Mouse (Mus musculus) natural killer cell, adult 2 months (primary cell): ENCODE measurements at regions not wholly inside any gene's neighbourhood (a gene's known extent, or its start where the extent isn't known, plus 50 kb on each side); places are given as distances from the start of the nearest gene placed in this dataset.
"Not testable (repeated sequence)": the region's sequence is repeated elsewhere in the genome, so short reads cannot be mapped to it uniquely, and the experiment has no call there.

Source experiments
- DNase-seq, 2 experiments: peaks; one replicate each; pipeline ENCODE4 v3.0.0; 2022; ENCODE audit warnings: low spot score in 2 of 2

DNA sequence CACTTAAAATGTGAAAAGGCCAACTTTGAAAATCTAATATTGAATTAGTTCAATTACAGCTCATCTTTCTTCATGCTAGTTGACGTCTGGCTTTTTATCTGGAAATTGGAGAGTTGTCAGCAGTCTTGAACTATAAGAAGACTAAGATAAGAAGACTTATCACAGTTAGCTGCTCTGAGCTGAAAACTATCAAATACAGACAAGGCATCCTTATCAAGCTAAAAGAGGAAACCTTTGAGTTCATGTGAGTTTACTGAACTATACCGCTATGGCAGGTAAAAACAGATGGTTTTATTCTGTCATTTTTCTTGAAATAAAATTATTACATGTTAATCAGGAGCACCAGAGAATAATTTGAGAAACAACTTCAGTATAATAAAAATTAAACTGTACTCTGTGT lies 735.2 kb upstream of the Marcks start:
- DNase-seq: no peak

DNA sequence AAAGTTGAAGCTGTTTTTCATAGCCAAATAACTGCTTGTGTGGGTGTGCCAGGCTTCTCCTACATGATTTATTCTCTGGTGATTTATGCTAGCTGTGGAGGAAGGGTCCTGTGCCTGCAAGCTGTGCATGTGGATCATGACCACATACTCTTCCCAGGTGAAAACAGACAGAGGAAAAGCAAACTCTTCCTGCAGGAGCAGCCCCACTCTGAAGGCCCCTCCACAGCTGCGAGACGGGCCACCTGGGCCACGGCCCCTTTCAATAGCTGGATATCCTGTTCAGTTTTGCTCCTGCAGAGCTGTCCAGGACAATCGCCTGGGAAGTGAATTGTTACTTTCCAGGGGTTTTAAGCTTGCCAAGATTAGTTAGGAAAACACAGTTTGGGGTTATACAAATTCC lies 722.3 kb upstream of the Marcks start:
- no peak for DNase-seq

DNA sequence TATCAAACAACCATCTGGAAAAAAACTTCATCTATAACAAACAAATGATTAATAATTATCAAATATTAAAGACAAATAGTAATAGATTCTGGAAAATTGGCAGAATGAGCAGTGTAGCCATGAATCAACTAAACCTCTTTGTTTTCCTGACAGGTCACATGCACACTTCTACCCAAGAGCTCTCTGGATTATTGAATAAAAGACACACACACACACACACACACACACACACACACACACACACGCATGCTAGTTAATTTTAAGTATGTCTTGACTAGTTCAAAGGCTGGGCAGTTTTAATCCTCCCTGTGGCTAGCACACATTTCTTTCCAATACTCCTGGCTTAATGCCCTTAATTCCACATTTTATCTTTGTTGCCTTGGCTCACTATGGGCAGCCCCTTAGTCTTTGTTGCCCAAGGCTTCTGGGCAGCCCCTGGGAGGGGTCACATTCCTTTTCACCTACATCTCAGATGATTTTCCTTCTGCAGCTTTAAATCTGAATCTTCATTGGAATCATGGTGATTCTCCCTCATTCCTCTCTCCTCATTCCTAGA lies 710.6 kb upstream of the Marcks start:
- DNase-seq: no peak

DNA sequence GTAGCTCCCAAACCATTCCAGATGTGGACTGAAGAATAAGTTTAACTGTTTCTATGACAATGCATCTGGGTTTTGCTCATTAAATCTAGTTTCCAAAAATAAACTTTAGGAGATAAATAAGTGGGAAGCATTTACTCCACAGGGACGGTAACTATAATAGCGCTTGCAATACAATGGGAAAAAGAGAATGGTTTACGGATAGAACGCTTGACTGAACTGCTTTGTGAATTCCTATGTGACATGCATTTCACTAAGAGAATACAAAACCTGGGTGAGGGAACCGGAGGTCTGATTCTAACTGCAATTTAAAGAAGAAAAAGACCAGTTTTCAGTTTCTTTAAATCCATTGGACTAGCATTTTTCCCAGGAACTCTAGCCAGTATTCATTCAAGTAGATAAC lies 704.1 kb upstream of the Marcks start:
- DNase-seq: no peak

DNA sequence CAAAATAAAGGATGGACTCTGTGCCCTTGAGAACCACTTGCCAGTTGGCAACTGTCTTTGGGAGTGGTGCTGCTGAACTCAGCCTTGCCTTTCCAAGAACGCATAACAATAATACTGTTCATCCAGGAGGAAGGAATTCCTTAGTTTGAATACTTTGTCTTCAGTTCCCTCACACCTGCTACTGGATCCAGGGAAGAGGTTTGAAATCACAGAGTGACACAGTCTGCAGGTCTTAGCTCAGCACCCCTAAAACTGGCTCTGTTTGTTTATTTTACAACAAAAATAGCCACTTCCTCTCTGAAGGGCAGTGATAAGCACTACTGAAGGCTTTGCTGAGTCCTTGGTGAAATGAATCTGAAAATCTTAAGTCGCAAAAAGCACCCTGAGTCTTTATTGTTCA lies 703.1 kb upstream of the Marcks start:
- DNase-seq: no peak

DNA sequence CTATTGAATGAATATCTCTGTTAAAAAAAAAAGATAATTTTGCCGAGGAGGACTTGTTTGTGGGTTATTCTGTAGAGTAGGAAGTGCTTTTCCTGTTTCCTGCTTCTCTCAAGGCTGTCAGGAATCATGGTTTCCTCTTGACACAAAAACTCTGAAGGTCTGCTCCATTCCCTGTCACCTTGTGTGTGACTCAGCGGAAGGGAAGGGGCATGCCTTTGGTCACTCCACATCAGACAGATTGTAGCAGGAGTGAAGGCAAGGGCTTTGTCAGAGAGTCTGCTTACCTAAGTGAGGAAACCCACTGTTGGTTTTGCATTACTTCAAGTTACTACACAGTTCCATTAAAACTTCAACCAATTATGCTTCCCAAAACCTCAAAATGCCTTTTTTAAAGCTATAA lies 699.0 kb upstream of the Marcks start:
- DNase-seq: no peak

DNA sequence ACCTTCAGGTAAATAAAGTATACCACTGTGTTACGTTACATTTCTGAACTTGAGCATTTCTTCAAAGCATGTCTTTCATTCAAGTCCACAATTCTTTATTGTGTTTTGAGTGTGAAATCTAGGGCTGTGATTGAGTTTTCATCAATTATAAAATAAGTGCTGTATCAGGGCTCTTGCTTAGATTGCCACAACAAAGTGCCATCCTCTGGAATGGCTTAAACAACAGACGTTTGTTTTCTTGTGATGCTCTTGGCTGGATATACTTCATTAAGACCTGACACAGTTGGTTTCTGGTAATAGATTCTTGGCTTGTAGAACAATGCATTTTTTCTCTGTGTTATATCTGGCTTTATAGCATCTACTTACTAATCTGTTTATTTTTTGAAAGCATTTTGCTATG lies 674.3 kb upstream of the Marcks start:
- DNase-seq: no peak

DNA sequence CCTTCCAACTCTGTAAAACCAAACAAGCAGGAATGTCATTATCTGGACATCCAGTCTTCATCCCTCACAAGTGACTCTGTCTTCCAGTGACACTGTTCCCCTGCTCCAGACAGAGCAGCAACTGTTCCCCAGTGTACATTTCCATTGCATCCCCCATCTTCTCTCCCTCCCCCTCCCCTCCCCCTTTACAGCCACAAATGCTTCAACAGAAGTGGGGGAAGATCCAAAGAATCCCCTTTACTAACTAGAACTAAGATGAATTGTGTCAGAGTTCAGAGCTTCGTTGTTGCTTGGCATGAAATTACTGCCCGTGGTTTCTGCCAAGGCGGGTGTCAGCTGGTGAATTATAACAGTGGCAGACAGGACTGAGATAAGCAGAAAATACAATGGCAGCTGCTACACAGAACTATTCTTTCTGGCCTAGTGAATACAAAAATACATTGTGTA lies 673.7 kb upstream of the Marcks start:
- DNase-seq: no peak

DNA sequence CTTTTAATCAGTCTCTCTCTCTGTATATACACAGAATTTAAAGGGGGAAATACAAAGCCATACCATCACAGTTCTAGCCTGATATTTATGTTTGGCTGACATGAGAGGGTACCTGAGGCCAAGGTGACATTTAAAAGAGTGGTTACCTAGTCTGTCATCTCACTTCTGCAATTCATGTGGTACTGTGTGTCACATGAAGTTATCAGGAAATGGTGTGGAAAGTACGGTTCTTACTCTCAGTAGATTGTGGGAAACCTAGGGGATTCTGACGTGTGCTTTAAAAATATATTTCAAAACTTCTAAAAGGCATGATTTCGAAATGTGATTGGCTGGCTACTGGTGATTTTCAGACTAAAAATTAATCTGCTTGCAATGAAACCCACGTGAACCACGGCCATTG lies 673.1 kb upstream of the Marcks start:
- DNase-seq: no peak

DNA sequence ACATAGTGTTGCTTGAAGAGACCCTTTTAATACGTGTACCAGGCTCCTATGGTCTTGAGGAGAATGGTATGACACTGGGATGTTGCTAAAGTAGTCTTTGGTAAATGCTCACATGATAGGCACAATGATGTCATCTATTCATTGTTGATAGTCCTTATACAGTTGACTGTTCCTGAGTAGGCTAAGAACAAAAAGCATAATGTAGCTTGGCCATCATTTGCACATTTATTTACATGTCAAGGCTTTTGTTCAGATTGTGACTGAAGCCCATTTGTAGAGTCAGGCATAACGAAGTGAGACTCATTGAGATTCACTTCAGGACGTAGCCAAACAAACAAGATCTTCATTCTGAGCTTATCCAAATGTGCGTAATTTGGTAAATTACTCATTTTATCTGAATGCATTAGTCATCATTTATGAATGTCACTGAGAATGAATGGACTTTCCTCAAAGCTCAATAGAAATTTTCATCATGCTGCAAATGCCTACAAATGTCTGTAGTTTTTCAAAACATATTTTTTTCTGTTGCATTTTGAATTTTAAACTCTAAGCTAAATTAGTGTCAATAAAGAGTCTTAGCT lies 664.6 kb upstream of the Marcks start:
- no peak for DNase-seq

DNA sequence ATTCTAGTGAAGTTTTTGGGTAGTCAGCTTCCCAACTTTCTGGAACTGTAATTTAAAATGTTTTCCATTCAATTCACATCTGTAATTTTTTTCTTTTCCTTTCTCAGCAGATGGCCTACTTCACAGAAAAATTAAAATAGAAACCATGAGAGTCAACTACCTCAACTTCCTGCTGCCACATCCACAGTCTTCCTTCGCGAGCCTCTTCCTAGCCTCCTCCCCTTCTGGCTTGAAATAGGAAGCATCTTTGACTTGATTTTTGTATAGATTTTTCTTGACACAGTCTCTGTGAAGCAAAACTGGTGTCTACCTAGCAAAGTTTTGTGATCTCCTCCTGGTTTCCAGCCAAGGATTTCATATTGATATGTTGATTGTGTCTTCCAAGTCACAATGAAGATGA lies 660.7 kb upstream of the Marcks start:
- DNase-seq: no peak

DNA sequence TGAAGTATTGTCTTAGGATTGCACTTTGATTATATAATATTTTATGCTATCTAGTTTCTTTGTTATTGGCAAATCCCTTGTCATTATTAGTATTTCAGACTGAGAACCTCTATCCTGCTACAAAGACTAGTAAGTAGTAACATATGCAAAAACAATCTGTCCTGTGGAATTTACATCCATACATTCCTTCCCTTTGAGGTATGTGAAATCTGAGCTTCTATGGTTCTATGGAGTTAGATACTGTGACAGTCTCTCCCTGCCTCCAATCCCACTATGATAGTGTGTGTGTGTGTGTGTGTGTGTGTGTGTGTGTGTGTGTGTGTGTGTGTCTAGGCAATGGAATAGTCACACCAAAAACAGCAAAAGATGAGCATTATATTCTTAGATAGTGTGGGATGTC lies 659.6 kb upstream of the Marcks start:
- DNase-seq: no peak

DNA sequence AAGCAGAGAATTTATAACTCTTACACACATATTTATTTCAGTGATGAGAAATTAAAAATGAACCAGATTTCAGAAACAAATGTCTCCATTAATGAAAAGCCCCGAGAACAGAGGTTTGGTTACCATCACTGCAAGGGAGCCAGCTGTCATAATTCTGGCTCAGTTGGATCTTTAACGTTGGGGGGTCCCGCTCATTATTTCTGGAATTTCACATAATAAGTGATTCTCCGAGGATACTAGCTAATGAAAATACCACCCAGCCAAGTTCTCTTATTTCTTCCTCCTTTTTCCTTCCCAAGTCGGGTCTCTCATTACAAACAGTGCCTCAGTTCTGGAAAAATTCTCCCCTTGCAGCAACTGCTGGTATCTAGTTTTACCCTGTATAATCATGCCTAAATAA lies 659.0 kb upstream of the Marcks start:
- DNase-seq: no peak

DNA sequence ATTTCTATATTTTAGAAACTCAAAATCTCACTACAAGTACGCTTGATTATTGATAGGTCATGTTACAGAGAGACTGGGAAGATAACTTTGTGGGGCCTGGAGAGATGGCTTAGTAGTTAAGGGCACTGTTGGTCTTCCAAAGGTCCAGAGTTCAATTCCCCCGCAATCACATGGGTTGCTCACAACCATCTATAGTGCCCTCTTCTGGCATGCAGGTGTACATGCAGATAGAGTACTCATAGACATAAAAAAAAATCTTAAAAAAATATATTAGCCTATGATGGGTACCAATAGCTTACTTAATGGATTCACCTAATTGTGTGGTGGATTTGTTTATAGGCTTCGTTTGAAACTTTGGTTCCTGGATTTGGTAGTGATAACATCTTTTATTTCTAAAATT lies 654.2 kb upstream of the Marcks start:
- DNase-seq: no peak

DNA sequence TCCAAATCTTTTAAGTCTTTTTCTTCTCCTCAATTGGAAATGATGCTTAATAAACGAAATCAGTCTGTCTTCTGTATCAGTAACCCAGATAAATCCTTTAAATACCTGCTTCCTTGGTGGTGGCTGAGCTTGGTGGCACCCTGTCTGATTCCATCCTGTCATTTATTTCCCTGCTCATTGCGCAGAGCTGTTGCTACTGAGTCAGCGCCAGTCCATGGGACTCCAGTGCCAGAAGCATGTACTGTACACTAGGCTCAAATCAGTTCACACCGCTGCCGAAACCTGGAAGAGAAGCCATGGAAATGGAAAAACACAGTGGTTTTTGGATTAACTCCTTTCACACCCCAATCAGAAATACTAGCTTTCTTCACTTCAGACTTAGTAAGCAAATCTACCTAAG lies 649.3 kb upstream of the Marcks start:
- DNase-seq: no peak

DNA sequence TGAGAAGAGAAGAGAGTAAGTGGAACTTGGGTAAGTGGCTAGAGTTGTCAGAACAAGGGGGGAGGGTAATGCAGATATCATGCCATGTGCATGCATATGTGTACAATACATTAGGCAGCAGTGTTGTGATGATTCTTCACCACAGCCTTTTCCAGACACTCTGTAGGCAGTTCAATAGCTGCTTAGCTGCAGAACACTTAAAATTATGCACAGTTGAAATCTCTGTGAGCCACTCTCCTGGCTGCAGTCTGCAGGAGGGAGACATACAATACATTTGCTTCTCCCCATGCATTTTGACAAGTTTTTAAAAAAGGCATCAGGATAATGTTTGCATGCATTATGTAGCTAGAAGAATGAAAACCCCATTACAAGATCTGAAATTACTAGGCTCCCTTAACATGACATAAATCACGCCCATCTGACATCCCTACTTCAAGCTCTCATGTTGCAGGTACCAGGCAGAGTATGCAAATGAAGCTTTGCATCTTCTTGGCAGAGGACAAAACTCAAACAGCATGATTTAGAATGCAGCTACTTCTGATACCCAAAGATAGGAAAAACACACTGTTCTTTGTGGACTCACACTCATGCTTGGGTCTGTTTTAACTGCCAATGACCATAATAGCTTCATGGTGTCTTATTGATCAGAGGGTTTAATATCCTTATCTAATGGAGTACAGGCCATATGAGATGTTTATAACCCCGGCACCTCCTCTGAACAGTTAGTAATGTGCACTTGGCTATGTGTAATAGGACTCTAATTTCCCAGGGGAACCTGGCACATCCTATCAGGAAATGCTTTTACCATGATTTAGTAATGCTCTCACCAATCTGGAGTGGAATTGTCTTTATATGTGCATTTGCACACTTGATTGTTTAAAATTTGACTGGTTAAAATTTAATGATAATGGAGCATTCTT lies 640.9 kb upstream of the Marcks start:
- DNase-seq: no peak

DNA sequence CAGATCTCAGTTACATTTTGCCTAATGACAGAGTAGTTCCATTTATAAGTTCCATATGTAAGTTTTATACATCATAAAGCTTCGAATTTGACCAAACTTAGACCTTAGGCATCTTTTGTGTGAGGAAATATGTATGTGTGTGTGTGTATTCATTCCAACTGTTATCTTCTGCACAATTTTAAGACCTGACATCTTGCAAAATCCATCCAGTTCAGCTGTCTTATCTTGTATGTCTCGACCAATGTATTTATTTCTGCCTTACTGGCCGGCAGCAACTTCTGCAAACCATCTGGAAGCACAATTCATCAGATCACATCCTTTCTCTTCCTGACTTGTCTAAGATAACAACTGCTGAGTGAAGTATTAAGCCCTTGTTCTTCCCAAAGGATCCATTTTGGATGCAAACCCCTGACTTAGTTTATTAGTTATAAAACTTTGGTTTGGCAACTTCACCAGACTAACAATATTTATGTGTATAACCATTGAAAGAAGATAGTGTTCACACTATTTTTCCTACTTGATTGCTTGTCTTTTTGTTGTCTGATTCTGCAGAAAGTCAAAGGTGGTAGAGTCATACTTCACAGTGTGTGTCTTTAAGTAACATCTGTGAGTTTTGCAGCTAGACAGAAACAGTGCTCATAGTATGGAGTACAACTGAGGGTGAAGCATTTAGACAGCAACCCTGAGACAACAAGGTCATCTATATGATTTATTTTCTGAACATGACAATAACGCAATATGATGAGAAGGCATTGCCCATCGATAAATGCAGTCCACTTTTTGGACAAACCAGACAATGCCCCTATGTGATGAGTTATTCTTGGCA lies 622.0 kb upstream of the Marcks start:
- no peak for DNase-seq

DNA sequence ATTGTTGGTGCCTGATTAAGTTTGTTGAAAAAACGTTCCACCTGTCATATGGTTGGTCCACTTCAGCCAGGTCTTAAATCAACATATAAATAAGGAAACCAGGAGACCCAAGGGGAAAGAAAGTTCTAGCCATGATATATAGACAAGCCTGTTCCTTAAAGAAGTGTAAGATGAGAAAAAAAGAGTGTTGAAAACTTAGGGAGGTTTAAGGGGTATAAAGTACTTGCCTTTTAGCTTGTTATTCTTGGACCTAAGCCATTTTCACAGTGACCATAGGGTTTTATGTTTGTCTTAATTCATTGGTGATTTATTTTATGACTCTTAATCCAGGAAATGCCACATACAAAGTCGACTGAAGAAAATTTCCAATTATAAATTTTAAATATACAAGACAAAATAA lies 602.9 kb upstream of the Marcks start:
- DNase-seq: no peak

DNA sequence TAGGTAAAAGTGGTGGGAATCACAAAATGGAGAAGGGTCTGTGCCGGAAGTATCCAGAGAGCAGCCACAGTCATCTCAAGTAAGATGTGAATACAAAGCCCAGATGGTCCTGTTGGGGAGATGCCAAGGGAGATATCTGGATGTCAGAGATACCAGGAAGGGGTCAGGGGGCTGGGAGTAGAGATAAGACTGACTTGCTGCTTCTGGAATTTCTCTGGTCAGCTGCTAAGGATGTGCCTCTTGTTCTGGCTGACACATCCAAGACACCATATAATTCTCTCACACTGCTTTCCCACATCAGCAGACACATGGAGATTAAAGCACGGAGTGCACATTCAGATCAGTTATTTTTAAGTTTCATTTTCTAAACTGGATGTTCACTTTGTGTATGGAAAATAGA lies 600.3 kb upstream of the Marcks start:
- DNase-seq: no peak

DNA sequence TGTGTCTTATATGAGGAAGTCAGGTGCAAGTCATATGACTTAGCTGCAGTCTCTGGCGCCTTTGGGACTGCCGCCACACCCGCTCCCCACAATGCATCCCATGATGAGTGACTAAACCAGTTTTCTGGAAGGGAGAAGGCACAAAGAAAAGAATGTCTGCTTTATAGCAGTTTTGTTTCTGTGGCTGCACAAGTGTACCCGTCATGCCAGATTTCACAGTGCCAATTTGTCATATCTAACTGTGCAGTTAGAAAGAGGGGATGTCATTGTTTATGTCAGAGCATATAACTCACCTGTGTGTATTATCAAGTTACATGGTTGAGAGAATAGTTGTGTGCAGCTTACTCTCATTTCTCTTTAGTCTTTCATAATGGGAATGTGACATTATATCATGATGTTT lies 586.9 kb upstream of the Marcks start:
- DNase-seq: no peak

DNA sequence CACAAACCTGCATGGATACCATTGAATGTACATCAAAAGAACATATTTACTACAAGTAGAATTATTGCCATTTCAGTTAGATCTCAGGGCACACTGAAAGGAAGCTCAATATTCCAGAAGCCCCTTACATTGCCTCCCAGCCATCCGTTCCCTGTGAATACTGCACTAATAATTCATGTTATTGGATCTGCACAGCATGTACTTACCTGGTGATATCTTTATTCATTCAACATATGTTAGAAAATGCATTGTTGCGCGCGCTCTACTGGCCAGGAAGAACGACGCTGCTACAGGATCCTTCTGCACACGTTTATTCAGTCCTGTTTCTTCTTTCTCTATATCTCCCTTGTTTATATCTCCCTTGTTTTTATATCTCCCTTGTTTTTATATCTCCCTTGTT lies 586.3 kb upstream of the Marcks start:
- DNase-seq: not testable (repeated sequence)

DNA sequence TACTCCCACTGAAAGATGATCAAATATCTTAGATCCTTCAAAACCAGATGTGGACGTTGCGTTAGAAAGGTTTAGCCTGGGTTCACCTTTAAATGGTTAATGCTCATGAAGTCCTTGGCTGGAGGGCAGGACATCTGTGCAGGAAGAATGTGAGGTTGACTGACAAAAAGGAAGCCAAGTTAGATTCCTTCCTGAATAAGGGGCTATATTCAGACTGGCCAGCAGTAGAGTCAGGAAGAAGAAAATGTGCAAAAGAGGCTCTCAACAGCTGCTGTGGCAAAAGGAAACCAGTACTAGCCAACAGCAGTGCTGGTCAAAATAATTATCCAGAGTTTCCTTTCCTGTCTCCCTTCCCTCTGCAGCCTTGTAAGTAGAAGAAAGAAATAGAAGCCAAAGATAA lies 582.0 kb upstream of the Marcks start:
- no peak for DNase-seq
